Comparison of ENCODE assay signal across 9 mouse cellular contexts in genomic region chr14:75197027-75197426, GRCm38 (mm10). TPM values are rescaled to one million over a fixed set of nuclear protein-coding genes. Genes with fewer than 3 reads are reported as not detected.
A peak's percentile ranks its signal among the peaks of the same experiment; 100 is the strongest.
DNase-seq lines count a peak whose midpoint lies in the region; ATAC-seq and TF ChIP-seq lines count a peak whose summit lies in the region.
"Had no signal": no experiment of that assay in that cellular context is flagged by ENCODE, and none has a peak within 500 bp of the region (broad histone marks: within the 10 kb centered on the region; RNA-seq: fewer than 3 reads in every experiment).

No protein-coding gene starts in this region.

- no peak overlapping the region for H3K4me3 ChIP-seq in hindbrain, embryonic 10.5 days
- no peak overlapping the region for H3K4me3 ChIP-seq in hindbrain, embryonic 12.5 days
- H3K4me3 ChIP-seq in forebrain, postnatal 0 days (ENCODE audit: low read depth, low read length), result no peak overlapping the region
- H3K4me3 ChIP-seq in left cerebral cortex, adult 2 months, result no peak overlapping the region
- H3K4me3 ChIP-seq in neural tube, embryonic 11.5 days (ENCODE audit: low read depth, low read length), result no peak overlapping the region
- H3K4me3 ChIP-seq: embryonic facial prominence, embryonic 12.5 days had no signal

- no peaks in the 10 kb centered on the region for H3K27me3 ChIP-seq in hindbrain, embryonic 10.5 days (ENCODE audit: insufficient read depth, poor library complexity, severe bottlenecking)
- no peaks in the 10 kb centered on the region for H3K27me3 ChIP-seq in hindbrain, embryonic 12.5 days
- H3K27me3 ChIP-seq in forebrain, postnatal 0 days (ENCODE audit: insufficient read depth, low read length), result no peaks in the 10 kb centered on the region
- H3K27me3 ChIP-seq in neural tube, embryonic 11.5 days (ENCODE audit: control insufficient read depth, insufficient read depth, low read length), result no peaks in the 10 kb centered on the region
- H3K27me3 ChIP-seq: embryonic facial prominence, embryonic 12.5 days had no signal

- H3K9me3 ChIP-seq in hindbrain, embryonic 10.5 days, result no peaks in the 10 kb centered on the region
- no peaks in the 10 kb centered on the region for H3K9me3 ChIP-seq in hindbrain, embryonic 12.5 days (replicated peaks)
- no peaks in the 10 kb centered on the region for H3K9me3 ChIP-seq in forebrain, postnatal 0 days (ENCODE audit: low read length)
- no peaks in the 10 kb centered on the region for H3K9me3 ChIP-seq in neural tube, embryonic 11.5 days (ENCODE audit: control insufficient read depth, low read length)
- H3K9me3 ChIP-seq: embryonic facial prominence, embryonic 12.5 days had no signal

- no peak overlapping the region for H3K27ac ChIP-seq in hindbrain, embryonic 10.5 days
- no peak overlapping the region for H3K27ac ChIP-seq in hindbrain, embryonic 12.5 days
- no peak overlapping the region for H3K27ac ChIP-seq in forebrain, postnatal 0 days (ENCODE audit: low read depth, low read length)
- H3K27ac ChIP-seq in left cerebral cortex, adult 2 months, result no peak overlapping the region
- H3K27ac ChIP-seq in neural tube, embryonic 11.5 days (ENCODE audit: low read depth, low read length), result no peak overlapping the region
- H3K27ac ChIP-seq: embryonic facial prominence, embryonic 12.5 days had no signal

- 44% methylated on average over 5 of the region's 5 CpGs for WGBS in hindbrain, embryonic 10.5 days
- WGBS in hindbrain, embryonic 12.5 days, result 40% methylated on average over 5 of the region's 5 CpGs
- 38% methylated on average over 5 of the region's 5 CpGs for WGBS in forebrain, postnatal 0 days
- WGBS in neural tube, embryonic 11.5 days, result 45% methylated on average over 5 of the region's 5 CpGs

- DNase-seq in hindbrain, embryonic 10.5 days (ENCODE audit: low spot score), result peak; percentile 58
- DNase-seq in ES-CJ7 (ENCODE audit: low read depth, low spot score), result peak; percentile 62
- peak; percentile 20 for DNase-seq in cerebellum, adult 11 months
- peak; percentile 92 for DNase-seq in forebrain, postnatal 0 days
- peak; percentile 52 to 63 for DNase-seq in left cerebral cortex, adult 2 months (ENCODE audit: extremely low spot score in 1 of 2, low spot score in 2 of 2)
- peak; percentile 64 for DNase-seq in neural tube, embryonic 11.5 days (ENCODE audit: low spot score)
- peak; percentile 34 to 39 for DNase-seq in thymus, postnatal 36 days

- ATAC-seq in hindbrain, embryonic 12.5 days (ENCODE audit: low FRiP score), result no peak
- ATAC-seq in forebrain, postnatal 0 days, result peak; percentile 47; the same call in 1 of the 2 replicates
- ATAC-seq in neural tube, embryonic 11.5 days (ENCODE audit: insufficient read depth, low FRiP score, low TSS enrichment), result no peak

- no peaks in the 10 kb centered on the region for H3K36me3 ChIP-seq in hindbrain, embryonic 10.5 days
- H3K36me3 ChIP-seq in hindbrain, embryonic 12.5 days, result no peaks in the 10 kb centered on the region
- H3K36me3 ChIP-seq in forebrain, postnatal 0 days (ENCODE audit: insufficient read depth), result no peaks in the 10 kb centered on the region
- no peaks in the 10 kb centered on the region for H3K36me3 ChIP-seq in neural tube, embryonic 11.5 days (ENCODE audit: control insufficient read depth, insufficient read depth, low read length)
- H3K36me3 ChIP-seq: embryonic facial prominence, embryonic 12.5 days had no signal

- H3K4me1 ChIP-seq in hindbrain, embryonic 10.5 days (replicated peaks), result no peaks in the 10 kb centered on the region
- no peaks in the 10 kb centered on the region for H3K4me1 ChIP-seq in hindbrain, embryonic 12.5 days
- no peaks in the 10 kb centered on the region for H3K4me1 ChIP-seq in forebrain, postnatal 0 days (ENCODE audit: insufficient read depth)
- H3K4me1 ChIP-seq in neural tube, embryonic 11.5 days (ENCODE audit: control insufficient read depth, insufficient read depth, low read length), result no peaks in the 10 kb centered on the region
- H3K4me1 ChIP-seq: embryonic facial prominence, embryonic 12.5 days had no signal

- peak; percentile 97 for TF ChIP-seq CTCF in forebrain, postnatal 0 days (IDR thresholded peaks at IDR 0.05; ENCODE audit: low read depth)
- TF ChIP-seq CTCF in left cerebral cortex, adult 2 months (IDR thresholded peaks at IDR 0.05), result peak; percentile 93

- no peak overlapping the region for H3K4me2 ChIP-seq in hindbrain, embryonic 12.5 days (replicated peaks)
- no peak overlapping the region for H3K4me2 ChIP-seq in forebrain, postnatal 0 days (ENCODE audit: low read depth)
- H3K4me2 ChIP-seq in neural tube, embryonic 11.5 days (ENCODE audit: low read depth), result no peak overlapping the region
- H3K4me2 ChIP-seq: embryonic facial prominence, embryonic 12.5 days had no signal

- intact Hi-C loops in left cerebral cortex, adult 2 months (cut with DNase I), result loop anchor here (2.0 to 5.0 kb wide), 5 partner anchors 88 to 565 kb away; partner anchors contain the start of genes Erich6b and Zc3h13

- H3K9ac ChIP-seq in hindbrain, embryonic 12.5 days, result no peak overlapping the region
- H3K9ac ChIP-seq in forebrain, postnatal 0 days, result no peak overlapping the region
- H3K9ac ChIP-seq in neural tube, embryonic 11.5 days (ENCODE audit: low read length), result no peak overlapping the region
- H3K9ac ChIP-seq: embryonic facial prominence, embryonic 12.5 days had no signal

RNA-seq across cellular contexts. Expression of gene Cpb2, which starts 45.1 kb away (rescaled TPM):
- polyA plus RNA-seq in hindbrain, embryonic 10.5 days (2016; fragmentation: Nextera tagmentation; extraction: Ambion mirVana), result not detected in 2 replicates
- polyA plus RNA-seq in hindbrain, embryonic 12.5 days (2016; fragmentation: Nextera tagmentation; extraction: Ambion mirVana), result not detected in 2 replicates
- not detected in 2 replicates for total RNA-seq in forebrain, postnatal 0 days (2014; rRNA removed)
- polyA plus RNA-seq in forebrain, postnatal 0 days (2015; fragmentation: Nextera tagmentation; extraction: Ambion mirVana), result not detected in 2 replicates
- not detected for total RNA-seq in left cerebral cortex, adult 2 months (2021)
- polyA plus RNA-seq in neural tube, embryonic 11.5 days (2014; fragmentation: Nextera tagmentation; extraction: Ambion mirVana), result 0.16 TPM in 1 of 2 replicates, not detected in the other

Comparison
In these comparisons a context has a peak if more than half of its experiments do, and no peak if none do; other contexts are left out.
1. DNase-seq: peak in every context shown above with its lines; median percentile 92 in forebrain, postnatal 0 days; 64 in neural tube, embryonic 11.5 days; 62 in ES-CJ7; 58 in hindbrain, embryonic 10.5 days; 58 in left cerebral cortex, adult 2 months; 36 in thymus, postnatal 36 days; 20 in cerebellum, adult 11 months.